Mouse (Mus musculus) CH12.LX (cell line): ENCODE measurements around the gene Cidec.

Experiments
- CTCF ChIP-seq, 2 experiments: IDR thresholded peaks in 1 of 2; conservative IDR thresholded peaks in 1 of 2; 2 replicates each; pipeline ENCODE4 v1.5.1; 2011 to 2012; ENCODE audit warnings: low read depth in 2 of 2, low read length in 2 of 2, improper control_type of control experiment in 1 of 2, inconsistent platforms in 1 of 2, mild to moderate bottlenecking in 1 of 2, moderate library complexity in 1 of 2
- HCFC1 ChIP-seq: IDR thresholded peaks from 2 replicates; pipeline ENCODE4 v1.6.1; 2012; ENCODE audit warnings: low read depth, mild to moderate bottlenecking, inconsistent platforms, low read length, improper control_type of control experiment
- SMC3 ChIP-seq: IDR thresholded peaks from 2 replicates; pipeline ENCODE4 v1.6.1; 2011; ENCODE audit warnings: low read depth, low read length, improper control_type of control experiment
- UBTF ChIP-seq: IDR thresholded peaks from 2 replicates; pipeline ENCODE4 v1.6.1; 2012; ENCODE audit warnings: low read depth, mild to moderate bottlenecking, inconsistent platforms, low read length, improper control_type of control experiment, moderate library complexity
- USF1 ChIP-seq: IDR thresholded peaks from 2 replicates; pipeline ENCODE4 v1.6.1; 2014; ENCODE audit warnings: low read depth, mild to moderate bottlenecking, inconsistent platforms, low read length, improper control_type of control experiment

DNA sequence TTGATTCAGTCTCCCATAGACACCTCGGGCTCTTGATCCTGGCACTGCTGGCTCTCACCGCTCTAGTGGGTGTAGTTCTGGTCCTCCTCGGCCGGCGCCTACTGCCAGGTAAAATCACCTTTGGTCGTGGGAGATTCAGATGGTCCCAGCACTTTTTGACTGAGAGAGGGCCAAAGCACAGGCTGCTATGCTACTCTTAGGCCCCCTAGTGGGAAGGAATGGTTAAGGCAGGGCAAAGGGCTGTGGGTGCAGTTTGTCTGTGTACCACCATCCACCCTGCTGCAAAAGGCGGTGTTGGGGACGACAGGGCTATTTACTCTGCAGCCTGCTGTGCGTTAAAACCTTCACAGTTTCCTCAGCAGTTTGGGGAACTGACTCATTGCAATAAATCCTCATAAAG lies 33.5 kb upstream of the Cidec start:
- no peak for TF ChIP-seq HCFC1
- TF ChIP-seq SMC3: peak; percentile 77
- TF ChIP-seq UBTF: no peak
- peak; percentile 86 to 90 for TF ChIP-seq CTCF (conservative IDR thresholded peaks at IDR 0.05 in 1 of 2, IDR thresholded peaks at IDR 0.05 in 1 of 2; ENCODE audit: low read depth in 2 of 2, low read length in 2 of 2)
- no peak for TF ChIP-seq USF1
